Mouse (Mus musculus): ENCODE data around the gene Cd163l1. TPM values are rescaled to one million over a fixed set of nuclear protein-coding genes. Genes with fewer than 3 reads are reported as not detected.

The Cd163l1 gene
- polyA plus RNA-seq, 1 experiment from 2014 or later = 0.59 TPM

DNA sequence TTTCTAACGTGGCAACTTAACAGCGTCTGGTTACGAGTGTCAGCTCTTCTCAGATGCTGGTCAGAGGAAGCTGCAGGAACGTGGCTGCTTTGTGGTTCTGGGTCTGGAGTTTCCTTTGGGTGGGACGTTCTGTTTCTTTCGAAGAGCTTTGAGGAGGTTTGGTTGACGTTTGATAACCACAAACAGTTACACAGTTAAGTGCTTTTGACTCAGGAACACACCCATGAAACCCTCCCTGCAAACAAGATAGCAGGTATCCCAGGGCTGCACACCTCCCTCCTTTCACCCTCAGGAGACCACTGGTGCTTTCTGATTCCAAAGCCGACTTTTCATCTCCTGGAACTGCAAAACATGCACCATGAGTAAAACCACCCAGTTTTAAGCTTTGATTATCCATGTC, 9.9 kb upstream of the Cd163l1 start:
- no peak for ATAC-seq (ENCODE audit: low read depth)
- Histone ChIP-seq H3K9ac (ENCODE audit: low read length) (no peak overlapping the region), H3K4me3 (ENCODE audit: low read length) (no peak overlapping the region), H3K36me3 (ENCODE audit: control insufficient read depth, insufficient read depth, low read length) (no peaks in the 10 kb centered on the region), H3K4me1 (replicated peaks; ENCODE audit: control insufficient read depth, insufficient read depth, low read length) (no peaks in the 10 kb centered on the region), H3K4me2 (ENCODE audit: low read depth, low read length) (no peak overlapping the region), H3K27me3 (ENCODE audit: control insufficient read depth, insufficient read depth, low read depth, low read length) (no peaks in the 10 kb centered on the region), H3K27ac (ENCODE audit: low read length) (no peak overlapping the region), H3K9me3 (ENCODE audit: control insufficient read depth, low read length) (no peaks in the 10 kb centered on the region)
- WGBS = 47% methylated on average over 8 of the region's 8 CpGs

DNA sequence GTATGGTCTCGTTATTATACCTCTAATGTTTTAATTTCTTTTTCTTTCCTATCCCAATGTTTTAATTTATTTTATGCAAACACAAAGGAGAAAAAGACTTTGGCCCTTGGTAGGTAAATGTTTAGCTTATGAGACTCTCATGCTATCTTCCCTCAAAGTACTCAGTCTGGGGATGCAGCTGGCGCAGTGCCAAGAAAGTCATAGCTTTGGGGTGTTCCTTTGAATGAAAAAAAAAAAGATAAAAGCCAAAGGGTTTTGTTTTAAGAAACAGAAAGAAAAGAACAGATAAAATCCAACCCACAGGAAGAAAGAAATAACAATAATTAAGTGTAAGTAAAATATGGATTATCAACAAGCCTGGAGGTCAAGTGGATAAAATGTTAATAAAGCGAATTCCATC, 9.4 kb upstream of the Cd163l1 start:
- Histone ChIP-seq H3K27ac (ENCODE audit: low read length) (no peak overlapping the region), H3K4me3 (ENCODE audit: low read length) (no peak overlapping the region), H3K4me1 (replicated peaks; ENCODE audit: control insufficient read depth, insufficient read depth, low read length) (no peaks in the 10 kb centered on the region), H3K9me3 (ENCODE audit: control insufficient read depth, low read length) (no peaks in the 10 kb centered on the region), H3K27me3 (ENCODE audit: control insufficient read depth, insufficient read depth, low read depth, low read length) (no peaks in the 10 kb centered on the region), H3K36me3 (ENCODE audit: control insufficient read depth, insufficient read depth, low read length) (no peaks in the 10 kb centered on the region), H3K9ac (ENCODE audit: low read length) (no peak overlapping the region), H3K4me2 (ENCODE audit: low read depth, low read length) (no peak overlapping the region)
- 53% methylated on average over 3 of the region's 3 CpGs for WGBS
- ATAC-seq (ENCODE audit: low read depth) = no peak

DNA sequence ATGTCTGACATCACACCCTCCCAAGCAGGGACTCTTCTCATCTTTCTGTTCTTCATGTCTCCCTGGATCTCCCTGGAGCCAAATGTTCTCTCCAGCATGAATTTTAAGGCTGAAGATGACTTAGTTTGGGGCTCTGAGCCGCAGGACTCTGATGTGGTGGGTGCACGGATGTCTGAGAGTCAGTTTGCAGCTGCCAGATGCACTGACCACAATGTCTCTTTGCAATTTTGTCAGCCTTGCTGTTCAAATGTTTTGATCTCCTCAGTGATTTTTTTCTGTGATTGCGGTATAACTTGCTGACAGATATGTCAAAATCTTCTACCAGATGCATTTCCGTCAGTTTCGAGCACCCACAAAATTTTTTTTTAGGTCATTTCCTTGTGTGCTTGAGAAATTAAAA, 4.2 kb upstream of the Cd163l1 start:
- no peak overlapping the region for H3K4me2 ChIP-seq (ENCODE audit: low read depth, low read length)
- 58% methylated on average over 5 of the region's 5 CpGs for WGBS
- no peak for ATAC-seq (ENCODE audit: low read depth)
- no peaks in the 10 kb centered on the region for H3K9me3 ChIP-seq (ENCODE audit: control insufficient read depth, low read length)
- no peaks in the 10 kb centered on the region for H3K36me3 ChIP-seq (ENCODE audit: control insufficient read depth, insufficient read depth, low read length)
- H3K27me3 ChIP-seq (ENCODE audit: control insufficient read depth, insufficient read depth, low read depth, low read length) = no peaks in the 10 kb centered on the region
- H3K4me1 ChIP-seq (replicated peaks; ENCODE audit: control insufficient read depth, insufficient read depth, low read length) = no peaks in the 10 kb centered on the region
- no peak overlapping the region for H3K4me3 ChIP-seq (ENCODE audit: low read length)
- no peak overlapping the region for H3K27ac ChIP-seq (ENCODE audit: low read length)
- no peak overlapping the region for H3K9ac ChIP-seq (ENCODE audit: low read length)

DNA sequence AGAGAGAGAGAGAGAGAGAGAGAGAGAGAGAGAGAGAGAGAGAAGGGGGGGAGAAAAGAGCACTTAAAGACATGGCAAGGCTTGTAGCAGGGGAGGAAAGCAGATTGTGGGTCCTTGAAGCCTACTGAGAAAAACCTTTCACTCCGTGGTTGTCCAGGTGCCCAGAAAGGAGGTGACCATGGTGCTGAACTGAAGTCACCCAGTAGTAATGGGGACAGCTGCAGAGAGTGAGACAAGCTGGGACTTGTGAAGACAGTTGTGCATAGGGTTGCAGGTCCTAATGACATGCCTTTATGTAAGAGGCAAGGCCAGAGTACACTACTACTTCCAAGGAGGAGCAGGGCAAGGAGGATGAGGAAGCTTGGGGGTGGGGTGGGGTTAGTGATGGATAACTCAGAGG, 1.2 kb downstream of the Cd163l1 start:
- H3K9ac ChIP-seq (ENCODE audit: low read length) = no peak overlapping the region

DNA sequence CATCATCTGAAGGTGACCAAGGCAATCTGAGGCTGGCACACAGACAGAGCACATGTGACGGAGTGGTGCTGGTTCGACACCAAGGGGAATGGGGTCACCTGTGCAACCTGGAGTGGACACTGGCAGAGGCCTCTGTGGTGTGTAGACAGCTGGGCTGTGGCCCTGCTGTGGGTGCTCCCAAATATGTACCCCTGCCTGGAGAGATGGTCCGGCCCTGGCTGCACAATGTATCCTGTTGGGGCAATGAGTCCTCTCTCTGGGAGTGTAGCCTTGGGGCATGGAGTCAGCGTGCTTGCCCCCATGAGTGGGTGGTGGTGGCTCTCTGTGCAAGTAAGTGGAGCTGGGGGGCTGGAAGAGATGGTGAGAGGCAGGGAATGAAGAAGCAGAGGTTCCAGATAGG, 2.3 kb downstream of the Cd163l1 start:
- no peaks in the 10 kb centered on the region for H3K27me3 ChIP-seq (ENCODE audit: control insufficient read depth, insufficient read depth, low read depth, low read length)
- H3K9me3 ChIP-seq (ENCODE audit: control insufficient read depth, low read length) = no peaks in the 10 kb centered on the region
- no peaks in the 10 kb centered on the region for H3K36me3 ChIP-seq (ENCODE audit: control insufficient read depth, insufficient read depth, low read length)
- no peaks in the 10 kb centered on the region for H3K4me1 ChIP-seq (replicated peaks; ENCODE audit: control insufficient read depth, insufficient read depth, low read length)
- no peak overlapping the region for H3K9ac ChIP-seq (ENCODE audit: low read length)
- no peak overlapping the region for H3K27ac ChIP-seq (ENCODE audit: low read length)
- no peak overlapping the region for H3K4me3 ChIP-seq (ENCODE audit: low read length)
- no peak for ATAC-seq (ENCODE audit: low read depth)
- WGBS = 76% methylated on average over 4 of the region's 4 CpGs
- H3K4me2 ChIP-seq (ENCODE audit: low read depth, low read length) = no peak overlapping the region

More for the DNA sequence above, 1.2 kb downstream of the Cd163l1 start:
- Histone ChIP-seq H3K36me3 (ENCODE audit: control insufficient read depth, insufficient read depth, low read length) (no peaks in the 10 kb centered on the region), H3K27ac (ENCODE audit: low read length) (no peak overlapping the region), H3K4me2 (ENCODE audit: low read depth, low read length) (no peak overlapping the region), H3K9me3 (ENCODE audit: control insufficient read depth, low read length) (no peaks in the 10 kb centered on the region), H3K27me3 (ENCODE audit: control insufficient read depth, insufficient read depth, low read depth, low read length) (no peaks in the 10 kb centered on the region), H3K4me3 (ENCODE audit: low read length) (no peak overlapping the region), H3K4me1 (replicated peaks; ENCODE audit: control insufficient read depth, insufficient read depth, low read length) (no peaks in the 10 kb centered on the region)
- 5% methylated on average over 1 of the region's 1 CpGs for WGBS
- ATAC-seq (ENCODE audit: low read depth) = no peak

DNA sequence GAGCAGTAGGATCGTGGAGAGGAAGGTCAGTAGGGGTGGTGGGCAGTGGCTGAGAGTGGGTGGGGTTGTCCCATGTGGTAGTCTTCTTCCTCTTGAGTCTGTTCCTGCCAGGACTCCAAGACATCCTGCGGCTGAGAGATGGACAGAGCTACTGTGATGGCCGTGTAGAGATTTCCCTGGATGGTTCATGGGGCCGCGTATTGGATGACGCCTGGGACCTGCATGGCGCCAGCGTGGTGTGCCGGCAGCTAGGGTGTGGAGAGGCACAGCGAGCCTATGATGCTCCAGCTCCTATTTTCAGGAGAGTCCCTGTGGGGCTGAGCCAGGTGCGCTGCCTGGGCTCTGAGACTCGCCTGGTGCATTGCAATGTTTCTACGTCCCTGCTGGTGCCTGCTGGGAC, 6.1 kb downstream of the Cd163l1 start:
- no peak overlapping the region for H3K27ac ChIP-seq (ENCODE audit: low read length)
- no peaks in the 10 kb centered on the region for H3K9me3 ChIP-seq (ENCODE audit: control insufficient read depth, low read length)
- H3K4me3 ChIP-seq (ENCODE audit: low read length) = no peak overlapping the region
- ATAC-seq (ENCODE audit: low read depth) = no peak
- H3K27me3 ChIP-seq (ENCODE audit: control insufficient read depth, insufficient read depth, low read depth, low read length) = no peaks in the 10 kb centered on the region
- no peak overlapping the region for H3K9ac ChIP-seq (ENCODE audit: low read length)
- 76% methylated on average over 13 of the region's 13 CpGs for WGBS
- no peak overlapping the region for H3K4me2 ChIP-seq (ENCODE audit: low read depth, low read length)
- H3K36me3 ChIP-seq (ENCODE audit: control insufficient read depth, insufficient read depth, low read length) = no peaks in the 10 kb centered on the region
- no peaks in the 10 kb centered on the region for H3K4me1 ChIP-seq (replicated peaks; ENCODE audit: control insufficient read depth, insufficient read depth, low read length)

DNA sequence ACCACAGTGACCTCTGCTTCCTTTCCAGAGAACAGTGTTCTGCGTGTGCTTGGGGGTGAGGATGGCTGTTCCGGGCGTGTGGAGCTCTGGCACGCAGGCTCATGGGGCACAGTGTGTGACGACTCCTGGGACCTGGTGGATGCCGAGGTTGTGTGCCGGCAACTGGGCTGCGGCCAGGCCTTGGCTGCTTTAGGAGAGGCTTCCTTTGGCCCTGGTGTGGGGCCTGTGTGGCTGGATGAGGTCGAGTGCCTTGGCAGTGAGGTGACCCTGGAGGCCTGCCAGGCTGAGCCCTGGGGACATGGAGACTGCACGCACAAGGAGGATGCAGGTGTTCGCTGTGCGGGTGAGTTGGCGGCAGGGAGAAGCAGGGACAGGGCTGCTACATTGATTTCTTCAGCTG, 10.4 kb downstream of the Cd163l1 start:
- WGBS = 78% methylated on average over 13 of the region's 13 CpGs
- Histone ChIP-seq H3K9me3 (ENCODE audit: control insufficient read depth, low read length) (no peaks in the 10 kb centered on the region; the same call in 1 of the 2 replicates), H3K27ac (ENCODE audit: low read length) (no peak overlapping the region), H3K36me3 (ENCODE audit: control insufficient read depth, insufficient read depth, low read length) (no peaks in the 10 kb centered on the region), H3K4me2 (ENCODE audit: low read depth, low read length) (no peak overlapping the region), H3K9ac (ENCODE audit: low read length) (no peak overlapping the region), H3K4me3 (ENCODE audit: low read length) (no peak overlapping the region), H3K27me3 (ENCODE audit: control insufficient read depth, insufficient read depth, low read depth, low read length) (no peaks in the 10 kb centered on the region), H3K4me1 (replicated peaks; ENCODE audit: control insufficient read depth, insufficient read depth, low read length) (no peaks in the 10 kb centered on the region)
- ATAC-seq (ENCODE audit: low read depth) = no peak

DNA sequence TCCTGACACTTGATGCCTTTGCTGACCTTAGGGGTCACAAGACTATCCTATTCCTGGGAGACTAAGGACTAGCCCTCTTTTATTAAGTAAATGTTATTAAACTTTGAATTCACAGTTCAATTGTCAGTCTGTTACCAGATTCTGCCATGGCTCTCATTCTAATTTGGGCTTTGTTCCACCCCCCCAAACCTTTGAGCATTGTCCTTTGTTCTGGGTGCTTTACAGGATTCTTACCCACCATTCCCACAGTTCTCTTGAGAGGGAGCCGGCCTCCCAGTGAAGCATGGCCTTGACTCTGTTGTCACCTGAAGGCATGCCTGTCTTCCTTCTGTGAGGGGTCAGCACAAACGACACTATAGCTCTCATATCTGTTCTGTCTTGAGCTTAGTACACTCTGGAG, 13.0 kb downstream of the Cd163l1 start:
- H3K36me3 ChIP-seq (ENCODE audit: control insufficient read depth, insufficient read depth, low read length) = no peaks in the 10 kb centered on the region
- H3K27me3 ChIP-seq (ENCODE audit: control insufficient read depth, insufficient read depth, low read depth, low read length) = no peaks in the 10 kb centered on the region
- H3K4me3 ChIP-seq (ENCODE audit: low read length) = no peak overlapping the region
- H3K27ac ChIP-seq (ENCODE audit: low read length) = no peak overlapping the region
- H3K4me1 ChIP-seq (replicated peaks; ENCODE audit: control insufficient read depth, insufficient read depth, low read length) = no peaks in the 10 kb centered on the region
- no peak overlapping the region for H3K9ac ChIP-seq (ENCODE audit: low read length)
- H3K9me3 ChIP-seq (ENCODE audit: control insufficient read depth, low read length) = no peaks in the 10 kb centered on the region; the same call in 1 of the 2 replicates
- ATAC-seq (ENCODE audit: low read depth) = no peak
- H3K4me2 ChIP-seq (ENCODE audit: low read depth, low read length) = no peak overlapping the region
- 72% methylated on average over 2 of the region's 2 CpGs for WGBS

DNA sequence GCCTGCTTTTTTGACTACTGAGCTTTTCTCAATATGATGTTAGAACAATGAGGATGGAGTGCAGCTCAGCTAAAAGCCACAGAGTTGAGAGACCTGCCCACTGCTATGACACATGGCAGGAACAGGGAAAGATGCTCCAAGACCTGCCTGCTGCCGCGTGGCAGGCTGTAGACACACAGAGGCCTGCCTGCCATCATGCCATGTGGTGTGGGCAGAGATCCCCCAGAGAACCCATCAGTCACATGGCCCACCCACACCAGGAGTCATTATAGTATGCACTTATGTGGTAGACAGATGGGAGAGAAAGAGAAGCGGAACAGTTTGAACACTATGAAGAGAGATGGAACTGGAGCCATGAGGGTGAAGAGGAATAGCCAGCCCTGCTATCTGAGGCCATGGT, 15.6 kb downstream of the Cd163l1 start:
- WGBS = 98% methylated on average over 3 of the region's 3 CpGs
- H3K27ac ChIP-seq (ENCODE audit: low read length) = no peak overlapping the region
- H3K27me3 ChIP-seq (ENCODE audit: control insufficient read depth, insufficient read depth, low read depth, low read length) = no peaks in the 10 kb centered on the region
- H3K4me1 ChIP-seq (replicated peaks; ENCODE audit: control insufficient read depth, insufficient read depth, low read length) = no peaks in the 10 kb centered on the region
- H3K9ac ChIP-seq (ENCODE audit: low read length) = no peak overlapping the region
- no peaks in the 10 kb centered on the region for H3K36me3 ChIP-seq (ENCODE audit: control insufficient read depth, insufficient read depth, low read length)
- no peak for ATAC-seq (ENCODE audit: low read depth)
- no peak overlapping the region for H3K4me3 ChIP-seq (ENCODE audit: low read length)
- H3K4me2 ChIP-seq (ENCODE audit: low read depth, low read length) = no peak overlapping the region
- H3K9me3 ChIP-seq (ENCODE audit: control insufficient read depth, low read length) = no peaks in the 10 kb centered on the region; the same call in 1 of the 2 replicates

DNA sequence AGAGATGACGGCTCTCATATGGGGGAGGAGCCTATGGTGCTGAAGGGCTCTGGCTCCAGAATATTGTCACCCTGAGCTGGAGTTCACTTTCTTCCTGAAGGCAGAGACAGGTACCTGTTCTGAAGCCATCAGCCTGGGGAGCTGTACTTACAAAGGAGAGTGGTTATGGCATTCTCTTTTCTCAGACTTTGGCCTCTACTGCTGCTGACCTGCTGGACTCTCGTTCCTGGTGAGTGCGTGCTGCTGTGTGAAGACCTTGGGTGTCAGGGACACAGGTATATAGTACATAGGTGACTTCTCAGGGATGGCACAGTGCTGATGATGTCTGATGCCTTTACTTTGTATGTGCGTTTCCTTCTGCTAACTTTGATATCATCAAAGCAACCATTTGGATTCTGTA, 29.1 kb downstream of the Cd163l1 start, which contains the start of gene 5830411N06Rik:
TSS of gene 5830411N06Rik (plus strand) at position 69 of the 400 bp plus-strand sequence.
- Histone ChIP-seq H3K27me3 (ENCODE audit: control insufficient read depth, insufficient read depth, low read depth, low read length) (no peaks in the 10 kb centered on the region), H3K4me1 (replicated peaks; ENCODE audit: control insufficient read depth, insufficient read depth, low read length) (no peaks in the 10 kb centered on the region), H3K27ac (ENCODE audit: low read length) (no peak within 1 kb of the TSS), H3K4me3 (ENCODE audit: low read length) (no peak within 1 kb of the TSS), H3K9me3 (ENCODE audit: control insufficient read depth, low read length) (no peaks in the 10 kb centered on the region), H3K4me2 (ENCODE audit: low read depth, low read length) (no peak within 1 kb of the TSS), H3K36me3 (ENCODE audit: control insufficient read depth, insufficient read depth, low read length) (no peaks in the 10 kb centered on the region), H3K9ac (ENCODE audit: low read length) (no peak within 1 kb of the TSS)
- 73% methylated on average over 4 of the region's 4 CpGs for WGBS
- ATAC-seq (ENCODE audit: low read depth) = no peak
